Comparison of ENCODE assay signal across 8 mouse cellular contexts in the genomic region with DNA sequence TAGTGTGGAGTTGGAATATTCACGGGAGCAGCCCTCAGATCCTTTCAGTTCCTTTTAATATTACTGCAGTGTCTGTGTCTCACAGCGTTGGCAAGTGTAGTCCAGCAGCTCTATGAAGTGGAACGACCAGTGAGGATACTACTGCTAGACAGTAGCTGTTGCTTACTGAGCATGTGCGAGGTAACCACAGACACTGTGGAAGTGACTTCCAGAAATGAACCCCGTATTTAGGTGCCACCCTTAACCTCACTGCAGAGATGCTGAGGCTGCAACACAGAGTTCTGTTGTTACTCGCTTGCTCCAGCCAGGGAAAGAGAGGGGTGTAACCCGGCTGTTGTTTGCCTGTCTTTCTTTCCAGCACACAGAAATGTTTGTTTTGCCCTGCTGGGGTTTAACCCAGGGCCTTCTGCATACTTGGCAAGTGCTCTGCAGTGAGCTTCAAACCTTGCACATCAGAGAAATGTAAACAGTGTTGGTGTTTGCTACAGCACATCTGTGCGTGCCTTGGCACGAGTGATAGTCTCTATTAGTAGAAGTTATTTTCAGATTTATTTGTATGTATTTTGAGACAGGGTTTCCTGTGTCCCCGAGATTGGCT. TPM values are rescaled to one million over a fixed set of nuclear protein-coding genes. Genes with fewer than 3 reads are reported as not detected.
DNase-seq lines count a peak whose midpoint lies in the region; ATAC-seq and TF ChIP-seq lines count a peak whose summit lies in the region.

A gene (minus strand): TSS at position 293 of the 598 bp plus-strand sequence.

- peaks cover 15% of the 10 kb centered on the region for H3K36me3 ChIP-seq in ES-E14 (ENCODE audit: control insufficient read depth, insufficient read depth, low read length, poor library complexity, severe bottlenecking)
- peaks cover 73% of the 10 kb centered on the region for H3K36me3 ChIP-seq in forebrain, embryonic 10.5 days (replicated peaks)
- 0 out of 2 replicates have a peak, but pooled peaks cover 13% of the 10 kb centered on the region for H3K36me3 ChIP-seq in stomach, embryonic 15.5 days

- no peak within 1 kb of the TSS for H3K4me3 ChIP-seq in cerebellum, adult 2 months (replicated peaks; ENCODE audit: insufficient read depth, low read depth, low read length)
- H3K4me3 ChIP-seq in ES-E14 (ENCODE audit: insufficient read depth in 1 of 2, low read depth in 1 of 2, low read length in 2 of 2, poor library complexity in 1 of 2, severe bottlenecking in 1 of 2) = no peak within 1 kb of the TSS
- H3K4me3 ChIP-seq in forebrain, embryonic 10.5 days = no peak within 1 kb of the TSS
- H3K4me3 ChIP-seq in lung, adult 2 months (replicated peaks; ENCODE audit: extremely low read depth, low read depth, low read length) = peak within 1 kb of the TSS; percentile 19
- H3K4me3 ChIP-seq in stomach, embryonic 15.5 days (replicated peaks) = no peak within 1 kb of the TSS

- H3K9me3 ChIP-seq in ES-E14 (ENCODE audit: control insufficient read depth, insufficient read depth, low read depth, low read length) = no peaks in the 10 kb centered on the region; the same call in 1 of the 2 replicates
- H3K9me3 ChIP-seq in forebrain, embryonic 10.5 days = no peaks in the 10 kb centered on the region
- no peaks in the 10 kb centered on the region for H3K9me3 ChIP-seq in stomach, embryonic 15.5 days

- H3K9ac ChIP-seq in ES-E14 (ENCODE audit: insufficient read depth, low read depth, low read length, poor library complexity, severe bottlenecking) = no peak within 1 kb of the TSS
- no peak within 1 kb of the TSS for H3K9ac ChIP-seq in stomach, embryonic 15.5 days

- 83% methylated on average over 10 of the region's 10 CpGs for WGBS in cerebellum, adult 2 months
- 89% methylated on average over 10 of the region's 10 CpGs for WGBS in forebrain, embryonic 10.5 days
- WGBS in lung, adult 2 months = 39% methylated on average over 10 of the region's 10 CpGs
- WGBS in stomach, embryonic 15.5 days = 56% methylated on average over 10 of the region's 10 CpGs

- ATAC-seq in stomach, embryonic 15.5 days (ENCODE audit: insufficient read depth, low FRiP score, low read depth) = peak; percentile 70; the same call in 1 of the 2 replicates

- in situ Hi-C loops in ES-E14 (cut with MboI; ENCODE audit: low sequenced_read_pairs in 2 of 2, unreplicated experiment in 2 of 2) = no loop called here

- no peaks in the 10 kb centered on the region for H3K27me3 ChIP-seq in cerebellum, adult 2 months (ENCODE audit: control insufficient read depth, insufficient read depth, low read length)
- no peaks in the 10 kb centered on the region for H3K27me3 ChIP-seq in forebrain, embryonic 10.5 days (ENCODE audit: poor library complexity, severe bottlenecking)
- H3K27me3 ChIP-seq in stomach, embryonic 15.5 days (replicated peaks) = no peaks in the 10 kb centered on the region

- no peak for TF ChIP-seq POLR2A in cerebellum, adult 2 months (IDR thresholded peaks at IDR 0.05; ENCODE audit: borderline replicate concordance, insufficient read depth, low read length)
- TF ChIP-seq POLR2A in lung, adult 2 months (IDR thresholded peaks at IDR 0.05; ENCODE audit: borderline replicate concordance, extremely low read depth, low read depth, low read length) = no peak

- no peak within 1 kb of the TSS for H3K4me2 ChIP-seq in stomach, embryonic 15.5 days

- no peak for TF ChIP-seq CTCF in cerebellum, adult 2 months (IDR thresholded peaks at IDR 0.05; ENCODE audit: borderline replicate concordance, insufficient read depth, low read depth, low read length)
- no peak for TF ChIP-seq CTCF in lung, adult 2 months (IDR thresholded peaks at IDR 0.05; ENCODE audit: insufficient read depth, low read length)

- peak within 1 kb of the TSS; percentile 48; the same call in 1 of the 2 replicates for H3K27ac ChIP-seq in cerebellum, adult 2 months (ENCODE audit: insufficient read depth, low read length)
- H3K27ac ChIP-seq in ES-E14 (ENCODE audit: insufficient read depth, low read depth, low read length, poor library complexity, severe bottlenecking) = no peak within 1 kb of the TSS
- H3K27ac ChIP-seq in forebrain, embryonic 10.5 days = no peak within 1 kb of the TSS
- no peak within 1 kb of the TSS for H3K27ac ChIP-seq in stomach, embryonic 15.5 days

- no peaks in the 10 kb centered on the region for H3K4me1 ChIP-seq in cerebellum, adult 2 months (ENCODE audit: control insufficient read depth, insufficient read depth, low read length)
- no peaks in the 10 kb centered on the region for H3K4me1 ChIP-seq in ES-E14 (ENCODE audit: control insufficient read depth in 2 of 2, insufficient read depth in 2 of 2, low read length in 2 of 2, poor library complexity in 1 of 2)
- no peaks in the 10 kb centered on the region for H3K4me1 ChIP-seq in forebrain, embryonic 10.5 days
- H3K4me1 ChIP-seq in lung, adult 2 months (ENCODE audit: control insufficient read depth, insufficient read depth, low read length) = no peaks in the 10 kb centered on the region
- no peaks in the 10 kb centered on the region for H3K4me1 ChIP-seq in stomach, embryonic 15.5 days

- peak in 1 of 2 experiments; percentile 23 for DNase-seq in cerebellum, adult 2 months
- DNase-seq in cerebellum, postnatal 4 days (ENCODE audit: low spot score in 2 of 2) = no peak
- no peak for DNase-seq in ES-E14 (ENCODE audit: low read depth, low spot score)
- DNase-seq in forebrain, embryonic 10.5 days (ENCODE audit: extremely low spot score, low spot score) = no peak
- DNase-seq in layer of hippocampus, adult 8-10 months (ENCODE audit: low spot score in 2 of 2) = peak; percentile 48 to 50
- peak; percentile 22 for DNase-seq in lung, adult 2 months
- no peak for DNase-seq in spleen, adult 12 weeks (ENCODE audit: low spot score)

TF ChIP-seq in ES-E14, 5 proteins besides CTCF, POLR2A, EP300 and RAD21:
- no peak for TF ChIP-seq ZNF384 (IDR thresholded peaks at IDR 0.05; ENCODE audit: low read depth, low read length)
- no peak for TF ChIP-seq HCFC1 (IDR thresholded peaks at IDR 0.05; ENCODE audit: borderline replicate concordance, insufficient read depth, low read length)
- TF ChIP-seq MAFK (IDR thresholded peaks at IDR 0.05; ENCODE audit: insufficient read depth, low read depth, low read length) = no peak
- no peak for TF ChIP-seq ZC3H11A (IDR thresholded peaks at IDR 0.05; ENCODE audit: borderline replicate concordance, low read depth, low read length)
- TF ChIP-seq CHD2 (IDR thresholded peaks at IDR 0.05; ENCODE audit: low read depth, low read length) = no peak

RNA-seq across cellular contexts. Expression of the gene that starts here (rescaled TPM):
- polyA plus RNA-seq in cerebellum, adult 2 months (2012; rRNA removed) = 20.6 and 22.9 TPM in 2 replicates
- 22.8 and 23.3 TPM in 2 replicates for total RNA-seq in ES-E14 (2012; rRNA removed)
- polyA plus RNA-seq in forebrain, embryonic 10.5 days (2016; fragmentation: Nextera tagmentation; extraction: Ambion mirVana) = 22.5 and 23.7 TPM in 2 replicates
- total RNA-seq in layer of hippocampus, adult 8-10 months (2022) = 10 to 100 TPM; 18.4 to 26.2 (median 20.4) TPM
- polyA plus RNA-seq in lung, adult 2 months (2012; rRNA removed) = 4.0 and 6.2 TPM in 2 replicates
- polyA plus RNA-seq in stomach, embryonic 15.5 days (2015; fragmentation: Nextera tagmentation; extraction: Ambion mirVana) = 28.4 and 29.8 TPM in 2 replicates

Comparison
In these comparisons a context has a peak if more than half of its experiments do, and no peak if none do; other contexts are left out.
1. DNase-seq: peak in layer of hippocampus, adult 8-10 months (2 of 2) and lung, adult 2 months (single experiment); none in cerebellum, postnatal 4 days (0 of 2), ES-E14 (single experiment), forebrain, embryonic 10.5 days (single experiment) and spleen, adult 12 weeks (single experiment).